Mouse (Mus musculus) embryonic facial prominence, embryonic 15.5 days (tissue): Measurements from ENCODE around the gene Btnl6. TPM values are rescaled to one million over a fixed set of nuclear protein-coding genes. Genes with fewer than 3 reads are reported as not detected.
"Not testable (repeated sequence)": the region's sequence is repeated elsewhere in the genome, so short reads cannot be mapped to it uniquely, and the experiment has no call there.

Source experiments
- ATAC-seq: fragments of 200-750 bp; cut with Nextera tagmentation; 2 replicates; pipeline ENCODE4 v1.8.0; 2017; ENCODE audit warnings: low read depth, moderate TSS enrichment; ENCODE audit not compliant: insufficient number of reproducible peaks, low FRiP score, low TSS enrichment
- H3K27ac ChIP-seq: fragments of 300-500 bp; sonication (generic); replicated peaks from 2 replicates; pipeline ENCODE4 v1.5.1; 2015; ENCODE audit warnings: mild to moderate bottlenecking, inconsistent platforms
- H3K27me3 ChIP-seq: fragments of 300-500 bp; sonication (generic); 2 replicates; pipeline ENCODE4 v1.6.1; 2015; ENCODE audit warnings: inconsistent platforms
- H3K36me3 ChIP-seq: fragments of 300-500 bp; sonication (generic); 2 replicates; pipeline ENCODE4 v1.6.1; 2015; ENCODE audit warnings: mild to moderate bottlenecking, inconsistent platforms
- H3K4me1 ChIP-seq: fragments of 300-500 bp; sonication (generic); 2 replicates; pipeline ENCODE4 v1.6.1; 2015; ENCODE audit warnings: inconsistent platforms
- H3K4me2 ChIP-seq: fragments of 300-500 bp; sonication (generic); replicated peaks from 2 replicates; pipeline ENCODE4 v1.6.1; 2015; ENCODE audit warnings: mild to moderate bottlenecking, inconsistent platforms
- H3K4me3 ChIP-seq: fragments of 300-500 bp; sonication (generic); replicated peaks from 2 replicates; pipeline ENCODE4 v1.5.1; 2015; ENCODE audit warnings: mild to moderate bottlenecking, inconsistent platforms
- H3K9ac ChIP-seq: fragments of 300-500 bp; sonication (generic); 2 replicates; pipeline ENCODE4 v1.6.1; 2015; ENCODE audit warnings: inconsistent platforms
- H3K9me3 ChIP-seq: fragments of 300-500 bp; sonication (generic); replicated peaks from 2 replicates; pipeline ENCODE4 v1.6.1; 2016; ENCODE audit warnings: inconsistent platforms
- WGBS: fragments of 180-500 bp; shearing (Covaris S2); methylation state at CpG from one replicate; pipeline ENCODE4 v1.1.7; 2015; 5-methylcytosine and 5-hydroxymethylcytosine counted together
- polyA plus RNA-seq: library from polyadenylated mRNA; unstranded; fragments of >200 nt; fragmentation: Nextera tagmentation; extraction: Ambion mirVana; gene quantifications from 2 replicates; pipeline ENCODE4 v1.2.1, GENCODE M21; 2015

Btnl6 gene
- polyA plus RNA-seq, 1 experiment from 2014 or later = not detected

- no peak overlapping the region for H3K4me2 ChIP-seq
- no peaks in the 10 kb centered on the region for H3K36me3 ChIP-seq
- ATAC-seq = no peak
- no peak overlapping the region for H3K9ac ChIP-seq
- no peaks in the 10 kb centered on the region for H3K9me3 ChIP-seq
- H3K27ac ChIP-seq = no peak overlapping the region
- H3K27me3 ChIP-seq = no peaks in the 10 kb centered on the region
- 64% methylated on average over 2 of the region's 2 CpGs for WGBS
- H3K4me1 ChIP-seq = no peaks in the 10 kb centered on the region
- H3K4me3 ChIP-seq = no peak overlapping the region
Observed at GRCm38 (mm10) chr17:34549843-34550242, 32.7 kb upstream of the Btnl6 start.

GRCm38 (mm10) chr17:34549156-34549555 is 32.0 kb upstream of the Btnl6 start:
- Histone ChIP-seq H3K4me1 (no peaks in the 10 kb centered on the region), H3K27me3 (no peaks in the 10 kb centered on the region), H3K36me3 (no peaks in the 10 kb centered on the region), H3K27ac (no peak overlapping the region), H3K4me2 (no peak overlapping the region), H3K9me3 (no peaks in the 10 kb centered on the region), H3K9ac (no peak overlapping the region), H3K4me3 (no peak overlapping the region)
- ATAC-seq = no peak
- WGBS = 89% methylated on average over 3 of the region's 3 CpGs

DNA sequence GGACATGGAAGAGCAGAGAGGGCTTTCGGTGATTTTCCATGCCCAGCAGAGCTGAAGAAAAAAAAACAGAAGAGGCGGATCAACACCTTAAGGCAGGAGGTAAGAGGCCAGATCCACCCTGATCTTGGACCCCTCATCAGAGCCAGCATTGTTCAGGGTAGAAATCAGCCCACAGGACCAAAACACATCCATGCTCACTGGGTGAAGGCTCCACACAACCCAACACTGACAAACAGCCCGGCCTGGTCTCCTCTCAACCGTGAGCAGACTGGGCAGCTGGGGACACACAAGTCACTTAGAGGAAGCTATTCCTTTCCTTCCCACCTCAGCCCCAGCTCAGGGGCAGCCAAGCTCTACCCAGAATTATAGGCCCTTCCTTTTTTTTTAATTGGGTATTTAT is 30.4 kb upstream of the Btnl6 start:
- H3K36me3 ChIP-seq = no peaks in the 10 kb centered on the region
- no peaks in the 10 kb centered on the region for H3K9me3 ChIP-seq
- H3K27ac ChIP-seq = no peak overlapping the region
- no peak overlapping the region for H3K9ac ChIP-seq
- H3K27me3 ChIP-seq = no peaks in the 10 kb centered on the region
- ATAC-seq = no peak
- H3K4me1 ChIP-seq = no peaks in the 10 kb centered on the region
- no peak overlapping the region for H3K4me3 ChIP-seq
- WGBS = 91% methylated on average over 4 of the region's 4 CpGs
- no peak overlapping the region for H3K4me2 ChIP-seq

GRCm38 (mm10) chr17:34546797-34547196 is 29.6 kb upstream of the Btnl6 start:
- no peak for ATAC-seq
- Histone ChIP-seq H3K9me3 (no peaks in the 10 kb centered on the region), H3K27ac (no peak overlapping the region), H3K4me2 (no peak overlapping the region), H3K4me3 (no peak overlapping the region), H3K27me3 (no peaks in the 10 kb centered on the region), H3K36me3 (no peaks in the 10 kb centered on the region), H3K4me1 (no peaks in the 10 kb centered on the region), H3K9ac (no peak overlapping the region)
- WGBS = 92% methylated on average over 1 of the region's 1 CpGs

GRCm38 (mm10) chr17:34543567-34543966 is 26.4 kb upstream of the Btnl6 start:
- 89% methylated on average over 13 of the region's 13 CpGs for whole genome bisulfite sequencing
- H3K9ac ChIP-seq, H3K36me3 ChIP-seq, H3K27ac ChIP-seq, H3K4me2 ChIP-seq, H3K4me3 ChIP-seq, ATAC-seq, H3K9me3 ChIP-seq, H3K4me1 ChIP-seq, H3K27me3 ChIP-seq: not testable (repeated sequence)

DNA sequence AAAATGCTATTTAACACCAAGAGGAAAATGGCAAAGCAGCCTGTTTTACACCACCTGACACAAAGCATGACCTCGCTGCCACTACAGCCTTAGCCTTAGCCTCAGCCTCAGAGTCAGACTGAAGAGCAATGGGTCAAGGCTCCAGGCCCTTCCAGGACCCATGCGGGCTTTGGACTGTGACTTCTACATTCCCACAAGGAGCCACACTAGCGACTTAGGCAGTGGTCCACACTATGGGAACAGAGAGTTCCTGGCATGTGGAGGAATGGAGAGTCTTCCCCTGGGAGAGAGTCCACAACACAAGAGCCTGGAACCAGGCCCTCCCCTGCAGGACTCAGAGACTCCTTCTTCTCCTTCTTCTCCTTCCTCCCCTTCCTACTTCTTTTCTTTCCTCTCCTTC is 15.5 kb upstream of the Btnl6 start:
- ATAC-seq = no peak
- 77% methylated on average over 3 of the region's 3 CpGs for WGBS
- H3K4me1 ChIP-seq = no peaks in the 10 kb centered on the region

GRCm38 (mm10) chr17:34519001-34519400 is 1.8 kb upstream of the Btnl6 start:
- H3K4me3 ChIP-seq = no peak overlapping the region
- H3K27ac ChIP-seq = no peak overlapping the region
- no peaks in the 10 kb centered on the region for H3K9me3 ChIP-seq
- no peak overlapping the region for H3K4me2 ChIP-seq
- ATAC-seq = no peak
- no peaks in the 10 kb centered on the region for H3K36me3 ChIP-seq
- 75% methylated on average over 1 of the region's 1 CpGs for WGBS
- H3K4me1 ChIP-seq = no peaks in the 10 kb centered on the region
- no peak overlapping the region for H3K9ac ChIP-seq
- no peaks in the 10 kb centered on the region for H3K27me3 ChIP-seq

More for the DNA sequence above, 15.5 kb upstream of the Btnl6 start:
- Histone ChIP-seq H3K27me3 (no peaks in the 10 kb centered on the region), H3K4me3 (no peak overlapping the region), H3K9me3 (no peaks in the 10 kb centered on the region), H3K27ac (no peak overlapping the region), H3K4me2 (no peak overlapping the region), H3K9ac (no peak overlapping the region), H3K36me3 (no peaks in the 10 kb centered on the region)

GRCm38 (mm10) chr17:34518571-34518970 is 1.4 kb upstream of the Btnl6 start:
- not testable (repeated sequence) for H3K9me3 ChIP-seq, ATAC-seq, H3K9ac ChIP-seq, H3K4me3 ChIP-seq, H3K4me2 ChIP-seq, H3K36me3 ChIP-seq, H3K4me1 ChIP-seq, H3K27ac ChIP-seq, H3K27me3 ChIP-seq
- WGBS = 64% methylated on average over 3 of the region's 3 CpGs

- H3K9me3 ChIP-seq = no peaks in the 10 kb centered on the region
- no peaks in the 10 kb centered on the region for H3K4me1 ChIP-seq
- no peaks in the 10 kb centered on the region for H3K36me3 ChIP-seq
- 90% methylated on average over 4 of the region's 4 CpGs for WGBS
- H3K4me2 ChIP-seq = no peak overlapping the region
- H3K4me3 ChIP-seq = no peak overlapping the region
- no peak overlapping the region for H3K27ac ChIP-seq
- ATAC-seq = no peak
- no peaks in the 10 kb centered on the region for H3K27me3 ChIP-seq
- H3K9ac ChIP-seq = no peak overlapping the region
Observed at GRCm38 (mm10) chr17:34517795-34518194, 643 bp upstream of the Btnl6 start.

- Histone ChIP-seq H3K4me1 (no peaks in the 10 kb centered on the region), H3K4me3 (no peak overlapping the region), H3K36me3 (no peaks in the 10 kb centered on the region), H3K4me2 (no peak overlapping the region), H3K27ac (no peak overlapping the region), H3K9ac (no peak overlapping the region), H3K9me3 (no peaks in the 10 kb centered on the region), H3K27me3 (no peaks in the 10 kb centered on the region)
- WGBS = 80% methylated on average over 2 of the region's 2 CpGs
- ATAC-seq = no peak
Observed at GRCm38 (mm10) chr17:34516514-34516913, 638 bp downstream of the Btnl6 start.

DNA sequence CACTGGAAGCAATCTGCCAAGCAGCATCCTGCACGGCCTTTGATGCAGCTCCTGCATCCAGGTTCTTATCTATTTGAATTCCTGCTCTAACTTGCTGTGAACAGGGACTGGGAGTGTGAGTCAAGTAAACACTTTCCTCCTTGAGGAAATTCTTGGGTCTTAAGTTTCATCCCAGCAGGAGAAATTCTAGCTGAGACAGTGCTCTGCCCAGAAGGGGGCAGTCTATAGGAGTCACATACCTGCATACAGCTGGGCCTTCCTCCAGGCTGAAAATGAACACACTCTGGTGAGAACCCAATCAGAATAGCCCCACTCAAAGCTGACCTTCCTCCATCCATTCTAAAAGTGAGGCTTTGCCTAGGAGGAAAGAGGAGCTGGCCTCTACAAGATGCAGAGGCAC is 5.4 kb downstream of the Btnl6 start:
- H3K36me3 ChIP-seq, H3K9ac ChIP-seq, ATAC-seq, H3K4me1 ChIP-seq, H3K27me3 ChIP-seq, H3K9me3 ChIP-seq, H3K4me3 ChIP-seq, H3K4me2 ChIP-seq, H3K27ac ChIP-seq: not testable (repeated sequence)
- 44% methylated on average over 1 of the region's 1 CpGs for WGBS

- no peak overlapping the region for H3K4me2 ChIP-seq
- ATAC-seq = no peak
- H3K9ac ChIP-seq = no peak overlapping the region
- H3K36me3 ChIP-seq = no peaks in the 10 kb centered on the region
- no peaks in the 10 kb centered on the region for H3K27me3 ChIP-seq
- H3K4me1 ChIP-seq = no peaks in the 10 kb centered on the region
- no peaks in the 10 kb centered on the region for H3K9me3 ChIP-seq
- no peak overlapping the region for H3K27ac ChIP-seq
- no peak overlapping the region for H3K4me3 ChIP-seq
Observed at GRCm38 (mm10) chr17:34507591-34507990, 9.6 kb downstream of the Btnl6 start.
